Mouse (Mus musculus): ENCODE measurements around the gene Thsd4.

Gene Thsd4

GRCm38 (mm10) chr9:60518216-60518615 is 3.6 kb downstream of the Thsd4 start:
- in situ Hi-C loops (cut with MboI; ENCODE audit: unreplicated experiment in 2 of 2): no loop called here

GRCm38 (mm10) chr9:60517148-60517547 is 4.7 kb downstream of the Thsd4 start:
- in situ Hi-C loops (cut with MboI; ENCODE audit: unreplicated experiment in 2 of 2): no loop called here

DNA sequence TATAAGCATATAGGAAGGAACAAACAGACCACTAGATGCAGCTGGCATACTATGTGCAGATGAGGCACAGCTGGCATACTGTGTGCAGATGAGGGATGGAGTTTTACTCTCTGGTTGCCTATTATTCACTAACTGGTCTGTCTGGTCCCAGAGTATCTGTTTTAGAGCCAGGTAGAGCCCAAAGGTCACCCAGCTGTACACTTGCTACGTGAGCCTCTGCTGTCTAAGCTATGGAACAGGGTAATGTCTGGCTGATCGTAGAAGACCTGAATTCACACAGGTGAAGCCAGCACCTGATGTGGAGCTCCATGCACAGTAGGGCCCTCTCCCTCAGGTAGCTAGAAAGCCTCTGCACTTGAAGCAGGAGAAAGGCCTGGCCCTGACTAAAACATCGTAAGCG is 5.5 kb downstream of the Thsd4 start:
- in situ Hi-C loops (cut with MboI; ENCODE audit: unreplicated experiment in 2 of 2): no loop called here

DNA sequence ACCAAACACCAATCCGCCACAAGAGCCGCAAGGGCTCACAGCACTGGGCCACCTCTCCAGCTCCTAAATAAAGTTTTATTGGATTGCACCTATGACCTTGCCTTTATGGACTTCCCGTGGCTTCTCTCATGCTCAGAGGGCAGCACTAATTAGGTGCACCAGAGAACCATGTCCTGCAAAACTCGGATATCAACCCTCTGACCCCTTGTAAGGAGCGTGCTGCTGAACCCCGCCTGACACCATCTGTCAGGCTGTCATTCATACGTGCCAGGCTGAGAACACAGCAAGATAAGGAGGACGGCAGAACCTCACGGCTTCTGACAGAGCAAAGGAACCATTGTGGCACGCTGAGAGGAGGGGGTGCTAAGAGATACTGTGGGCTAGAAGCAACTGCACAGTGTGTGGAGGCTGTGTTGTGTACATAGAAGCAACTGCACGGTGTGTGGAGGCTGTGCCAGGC is 8.5 kb downstream of the Thsd4 start:
- in situ Hi-C loops (cut with MboI; ENCODE audit: unreplicated experiment in 2 of 2): no loop called here

- in situ Hi-C loops (cut with MboI; ENCODE audit: unreplicated experiment in 2 of 2): no loop called here
These were observed 11.0 kb downstream of the Thsd4 start for GRCm38 (mm10) chr9:60510876-60511275.

GRCm38 (mm10) chr9:60506136-60506535 is 15.7 kb downstream of the Thsd4 start:
- in situ Hi-C loops (cut with MboI; ENCODE audit: unreplicated experiment in 2 of 2): no loop called here

DNA sequence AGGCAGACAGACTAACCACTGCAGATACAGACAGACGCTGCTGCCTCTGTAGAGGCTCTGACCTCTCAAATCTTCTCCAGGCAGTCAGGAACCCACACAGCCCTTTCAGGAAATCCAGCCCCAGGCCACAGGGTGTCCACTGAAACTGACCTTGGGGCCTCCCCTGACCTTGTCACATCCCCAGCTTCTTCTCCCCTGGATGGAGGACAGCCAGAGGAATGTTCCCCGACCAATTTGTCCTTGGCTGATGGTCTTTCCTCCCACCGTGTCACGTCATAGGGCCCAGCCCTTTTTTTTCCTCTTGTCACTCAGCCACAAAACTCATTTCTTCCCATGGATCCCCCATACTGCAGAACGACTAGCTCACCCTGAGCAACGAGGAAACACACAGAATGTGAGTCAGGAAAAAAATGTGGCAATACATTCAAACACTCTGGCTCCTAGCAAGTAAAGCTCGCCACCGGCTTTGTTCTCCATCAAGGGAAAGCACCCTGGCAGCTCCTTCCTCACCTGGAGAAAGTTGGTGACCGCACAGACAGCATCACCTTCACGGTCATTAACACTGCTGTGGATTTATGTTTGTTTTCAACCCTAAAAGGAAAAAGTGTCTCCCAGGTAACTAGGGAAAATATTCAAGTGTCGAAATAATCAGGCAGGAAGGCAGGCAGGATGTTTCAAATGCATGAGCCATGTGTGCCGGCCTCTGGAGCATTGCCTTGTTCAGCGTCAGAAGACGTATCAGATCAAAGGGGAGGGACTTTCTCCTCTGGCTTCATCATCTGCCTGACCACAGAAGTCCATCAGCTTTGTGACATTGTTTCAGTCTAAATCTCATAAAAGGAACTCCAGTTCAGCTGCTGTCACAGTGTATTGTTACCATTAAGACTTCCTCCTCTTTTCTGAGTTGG is 17.2 kb downstream of the Thsd4 start:
- in situ Hi-C loops (cut with MboI; ENCODE audit: unreplicated experiment in 2 of 2): no loop called here

- in situ Hi-C loops (cut with MboI; ENCODE audit: unreplicated experiment in 2 of 2): no loop called here
These were observed 19.6 kb downstream of the Thsd4 start for GRCm38 (mm10) chr9:60502220-60502619.

- in situ Hi-C loops (cut with MboI; ENCODE audit: unreplicated experiment in 2 of 2): no loop called here
These were observed 20.2 kb downstream of the Thsd4 start for GRCm38 (mm10) chr9:60501504-60502179.

GRCm38 (mm10) chr9:60492275-60492974 is 29.4 kb downstream of the Thsd4 start:
- in situ Hi-C loops (cut with MboI; ENCODE audit: unreplicated experiment in 2 of 2): no loop called here

DNA sequence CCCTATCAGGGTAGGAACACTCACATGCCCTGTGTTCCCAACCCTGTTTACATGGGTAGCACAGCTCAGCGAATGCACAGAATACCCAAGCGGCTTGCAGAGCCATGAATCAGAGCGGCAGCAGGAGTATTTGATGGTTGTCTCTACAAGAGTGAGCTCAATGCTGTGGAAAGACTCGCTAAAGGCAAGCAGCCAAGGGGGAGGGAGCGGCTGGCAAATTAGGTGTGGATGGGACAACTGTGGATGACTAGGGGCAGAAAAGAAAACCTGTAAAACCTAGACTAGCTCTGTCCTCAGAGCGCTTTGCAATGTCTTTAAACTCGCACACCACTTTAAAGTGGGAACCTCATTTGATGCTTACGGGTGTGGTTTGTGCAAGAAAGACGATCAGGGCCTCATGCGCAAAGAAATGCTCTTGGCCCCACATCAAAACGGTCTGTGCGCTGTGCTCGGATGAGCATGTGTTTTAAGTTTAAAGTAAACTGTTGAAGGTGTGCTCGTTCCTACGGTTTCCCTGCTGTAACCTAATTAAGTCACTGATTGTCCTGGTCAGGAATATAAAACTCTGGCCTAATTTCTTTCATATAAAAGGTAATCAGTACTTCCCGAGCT is 30.3 kb downstream of the Thsd4 start:
- in situ Hi-C loops (cut with MboI; ENCODE audit: unreplicated experiment in 2 of 2): no loop called here

DNA sequence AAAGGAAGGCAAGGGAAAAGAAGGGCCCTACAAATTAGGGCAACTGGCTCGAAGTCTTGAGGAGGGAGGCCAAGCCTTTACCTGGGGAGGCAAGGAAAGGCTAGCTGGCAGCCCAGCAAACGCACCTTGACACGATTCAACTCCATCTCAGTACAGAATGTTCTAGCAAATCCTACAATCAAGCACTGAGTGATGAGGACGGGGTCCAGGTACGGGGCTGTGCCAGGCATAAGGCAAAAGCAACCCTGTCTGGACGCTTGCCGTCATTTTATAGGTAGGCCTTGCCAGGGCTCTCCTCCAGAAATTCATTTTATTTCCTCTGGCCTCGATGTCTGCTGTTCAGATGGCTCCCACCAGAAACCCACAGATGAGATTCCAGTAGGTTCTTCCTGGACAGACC is 30.8 kb downstream of the Thsd4 start:
- in situ Hi-C loops (cut with MboI; ENCODE audit: unreplicated experiment in 2 of 2): no loop called here

DNA sequence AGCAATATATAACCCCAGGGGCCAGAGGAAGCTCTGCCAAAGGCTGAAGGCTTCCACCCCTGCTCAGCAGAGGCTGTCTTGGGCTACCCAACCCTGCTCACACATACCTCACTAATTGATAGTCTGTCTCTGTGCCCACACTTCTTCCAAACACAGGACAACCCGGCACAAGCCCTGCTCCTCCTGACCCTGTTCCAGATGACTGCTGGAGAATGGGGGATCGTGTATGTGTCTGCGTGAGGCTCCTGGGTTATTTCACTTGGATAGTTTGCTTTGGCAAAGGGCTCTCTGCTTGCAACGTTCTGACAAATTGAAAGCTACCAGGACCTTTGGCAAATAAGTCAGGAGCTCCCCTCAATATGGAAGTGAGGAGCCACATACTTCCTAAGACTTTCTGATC is 33.0 kb downstream of the Thsd4 start:
- in situ Hi-C loops (cut with MboI; ENCODE audit: unreplicated experiment in 2 of 2): no loop called here

- in situ Hi-C loops (cut with MboI; ENCODE audit: unreplicated experiment in 2 of 2): no loop called here
These were observed 39.7 kb downstream of the Thsd4 start for GRCm38 (mm10) chr9:60482165-60482564.

DNA sequence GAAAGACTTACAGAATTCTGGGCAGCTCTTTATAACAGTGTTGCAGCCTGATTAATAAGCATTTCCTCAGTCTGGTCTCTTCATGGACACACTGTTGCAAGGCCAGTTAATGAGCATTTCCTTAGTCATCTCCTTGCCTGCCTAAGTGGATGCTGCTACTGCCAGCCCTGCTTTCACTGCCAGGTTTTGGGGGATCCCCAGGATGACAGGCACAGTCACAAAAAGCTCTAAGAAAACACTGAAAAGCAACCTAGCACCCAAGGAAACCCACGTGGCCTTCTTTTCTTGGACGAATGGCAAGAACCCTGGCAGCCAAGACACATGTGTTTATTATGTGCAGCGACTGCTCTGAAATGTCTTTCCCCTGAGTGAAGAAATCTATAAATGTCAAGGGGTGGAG is 41.8 kb downstream of the Thsd4 start:
- in situ Hi-C loops (cut with MboI; ENCODE audit: unreplicated experiment in 2 of 2): no loop called here

GRCm38 (mm10) chr9:60478806-60479205 is 43.0 kb downstream of the Thsd4 start:
- in situ Hi-C loops (cut with MboI; ENCODE audit: unreplicated experiment in 2 of 2): no loop called here

DNA sequence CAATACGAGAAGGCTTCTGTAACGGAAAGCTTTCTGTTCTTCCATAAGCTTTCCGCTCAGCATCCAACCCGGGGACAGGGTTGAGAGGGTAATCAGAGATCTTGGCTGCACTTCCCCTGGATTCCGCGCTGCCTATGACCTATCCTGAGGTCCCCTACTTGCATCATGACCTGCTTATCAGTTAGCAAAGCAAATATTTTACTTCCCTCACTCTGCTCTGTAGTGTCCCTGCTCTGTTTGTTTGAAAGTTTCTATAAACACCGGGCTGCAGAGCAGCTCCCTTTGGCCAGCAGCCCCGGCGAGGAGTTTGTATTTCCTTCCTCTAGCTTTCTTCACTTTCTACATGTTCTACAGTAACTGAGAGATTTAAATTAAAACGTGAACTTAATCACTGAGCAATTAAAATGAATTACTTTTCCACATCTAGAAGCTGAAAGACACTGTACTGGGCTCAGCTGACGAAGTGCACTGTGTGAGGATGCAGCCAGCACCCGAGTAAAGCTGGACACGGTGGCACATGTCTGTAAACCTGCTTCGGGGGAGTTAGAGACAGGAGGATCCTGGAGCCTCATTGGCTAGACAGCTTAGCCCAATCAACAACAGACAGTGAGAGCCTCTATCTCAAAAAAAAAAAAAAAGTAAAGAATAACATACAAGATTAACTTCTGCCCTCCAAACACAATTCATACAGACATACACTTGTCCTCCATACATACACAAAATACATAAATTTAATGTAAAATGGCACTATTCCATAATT is 43.7 kb downstream of the Thsd4 start:
- in situ Hi-C loops (cut with MboI; ENCODE audit: unreplicated experiment in 2 of 2): no loop called here

DNA sequence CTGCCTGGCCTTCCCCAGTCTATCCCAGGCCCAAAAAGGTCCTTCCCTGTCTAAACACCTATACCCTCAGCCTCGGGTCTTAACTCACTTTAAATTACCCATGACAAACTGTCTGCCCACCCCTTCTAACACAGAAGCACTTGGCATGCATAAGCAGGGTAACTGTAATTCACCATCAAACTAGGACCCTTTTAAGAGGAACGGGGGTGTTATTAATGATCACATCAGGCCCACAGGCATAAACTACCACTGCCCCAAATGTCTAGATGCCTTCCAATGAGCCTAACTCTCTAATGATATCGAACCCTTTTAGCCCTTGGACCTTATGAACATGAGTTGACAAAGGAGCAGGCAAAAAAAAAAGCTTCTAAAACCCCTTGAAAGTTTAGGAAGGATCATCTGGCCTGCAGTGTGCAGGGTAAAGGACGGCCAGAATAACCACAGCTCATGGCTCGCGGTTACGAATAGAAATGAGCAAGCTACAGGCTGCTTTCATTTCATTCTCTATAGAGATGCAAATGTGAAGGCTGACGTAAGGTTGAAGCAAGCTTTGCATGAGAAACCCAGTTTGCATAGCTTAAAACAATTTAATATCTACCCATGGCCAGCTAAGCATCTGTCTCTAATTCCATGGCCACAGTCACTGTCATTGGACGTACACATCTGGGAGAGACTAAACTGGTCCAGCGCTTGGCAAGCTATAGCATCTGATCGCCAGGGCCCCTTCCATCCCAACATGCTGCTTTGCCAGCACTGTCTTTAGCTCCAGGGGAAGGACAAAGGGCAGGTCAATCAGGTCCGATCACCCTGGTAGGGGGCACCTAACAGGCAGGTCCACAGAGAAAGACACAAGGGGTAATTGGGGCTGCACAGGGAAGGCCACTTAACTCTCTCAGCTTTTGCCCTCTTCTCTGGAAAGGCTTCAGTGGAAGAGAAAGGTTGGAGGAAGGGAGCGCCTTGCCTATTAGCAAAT is 61.5 kb downstream of the Thsd4 start:
- in situ Hi-C loops (cut with MboI; ENCODE audit: unreplicated experiment in 2 of 2): no loop called here

- in situ Hi-C loops (cut with MboI; ENCODE audit: unreplicated experiment in 2 of 2): no loop called here
These were observed 63.3 kb downstream of the Thsd4 start for GRCm38 (mm10) chr9:60458468-60458962.
